Mouse (Mus musculus): ENCODE results near the gene Clcf1.
A peak's percentile ranks its signal among the peaks of the same experiment; 100 is the strongest.

The Clcf1 gene

DNA sequence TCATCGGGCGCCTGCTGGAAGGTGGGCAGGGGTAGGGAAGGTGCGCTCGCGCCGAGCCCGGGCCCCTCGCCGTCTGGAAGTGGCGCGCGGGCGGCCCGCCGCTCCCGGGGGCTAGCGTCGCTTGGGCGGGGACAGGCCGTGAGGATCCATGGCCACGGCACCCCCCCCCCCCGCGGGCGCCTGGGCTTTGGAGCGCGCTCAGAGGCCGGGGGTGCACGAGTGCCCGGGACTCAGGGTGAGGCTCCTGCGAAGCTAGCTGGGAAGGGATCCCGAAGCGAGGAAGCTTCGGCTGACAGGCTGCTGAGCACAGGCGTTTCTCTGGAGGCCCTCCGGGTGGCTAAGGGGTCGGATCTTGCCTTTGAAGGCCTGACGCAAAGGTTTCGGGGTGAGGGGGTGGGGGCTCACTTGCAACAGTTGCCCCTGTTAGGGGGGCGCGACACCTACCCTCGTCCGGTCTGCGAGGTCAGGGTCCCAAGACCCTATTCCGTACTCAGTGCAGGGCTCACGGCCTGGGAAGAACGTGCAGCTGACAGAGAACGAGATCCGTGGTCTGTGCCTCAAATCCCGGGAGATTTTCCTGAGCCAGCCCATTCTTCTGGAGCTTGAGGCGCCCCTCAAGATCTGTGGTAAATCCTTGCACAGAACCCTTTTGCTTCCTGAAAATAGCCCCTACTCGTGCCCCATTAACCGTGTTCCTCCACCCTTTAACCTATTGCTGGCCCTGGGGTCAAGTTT, 21.6 kb upstream of the Clcf1 start:
- no peak for DNase-seq (ENCODE audit: low read depth, low spot score)

GRCm38 (mm10) chr19:4193129-4193528, 20.9 kb upstream of the Clcf1 start:
- DNase-seq (ENCODE audit: low read depth, low spot score): no peak

DNA sequence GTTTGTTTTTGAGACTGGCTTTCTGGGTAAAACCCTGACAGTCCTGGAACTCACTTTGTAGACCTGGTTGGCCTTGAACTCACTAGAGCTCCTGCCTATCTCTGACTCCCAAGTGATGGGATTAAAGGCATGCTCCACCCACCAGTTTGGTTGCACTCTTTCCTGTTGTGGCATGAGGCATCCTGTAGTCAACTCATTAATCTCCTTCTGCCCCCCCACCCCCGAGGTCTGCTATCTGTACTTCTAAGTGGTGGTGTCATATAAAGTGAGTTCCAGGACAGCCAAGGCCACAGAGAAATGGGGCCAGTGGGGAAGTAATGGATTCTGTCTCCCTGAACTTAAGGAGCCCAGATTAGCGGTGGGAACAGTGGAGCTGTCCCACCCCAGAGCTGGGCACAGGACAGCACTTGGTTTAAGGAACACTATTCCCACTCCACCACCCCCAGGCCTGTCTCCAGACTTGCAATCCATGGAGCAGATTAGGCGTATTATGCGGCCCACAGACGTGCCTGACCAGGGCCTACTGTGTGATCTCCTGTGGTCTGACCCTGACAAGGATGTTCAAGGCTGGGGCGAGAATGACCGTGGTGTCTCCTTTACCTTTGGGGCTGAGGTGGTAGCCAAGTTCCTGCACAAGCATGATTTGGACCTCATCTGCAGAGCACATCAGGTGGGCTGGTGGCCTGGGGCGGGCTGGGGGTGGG, 19.9 kb upstream of the Clcf1 start:
- no peak for DNase-seq (ENCODE audit: low read depth, low spot score)

- no peak for DNase-seq (ENCODE audit: low read depth, low spot score)
Measured at GRCm38 (mm10) chr19:4194776-4195650, 19.0 kb upstream of the Clcf1 start.

- no peak for DNase-seq (ENCODE audit: low read depth, low spot score)
Measured at GRCm38 (mm10) chr19:4196048-4196447, 18.0 kb upstream of the Clcf1 start.

GRCm38 (mm10) chr19:4196548-4196947, 17.5 kb upstream of the Clcf1 start:
- no peak for DNase-seq (ENCODE audit: low read depth, low spot score)

DNA sequence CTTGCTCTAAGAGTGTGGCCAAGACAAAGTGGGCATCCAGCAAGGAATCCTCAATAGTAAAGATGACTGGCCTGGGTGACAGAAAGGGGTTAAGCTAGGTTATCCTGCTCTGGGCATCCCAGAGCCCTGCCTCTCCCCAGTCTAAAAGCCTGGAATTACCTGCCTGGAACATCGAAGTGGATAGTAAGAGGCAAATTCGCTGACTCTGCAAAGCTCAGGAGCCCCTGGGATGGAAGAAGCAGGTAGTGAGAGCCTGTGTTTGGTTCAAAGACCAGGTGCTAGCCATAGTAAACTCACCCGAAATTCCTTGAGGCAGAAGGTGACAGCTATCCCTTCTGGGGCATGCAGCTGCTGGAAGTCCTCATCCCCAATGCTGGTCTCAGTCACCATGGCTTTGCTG, 16.9 kb upstream of the Clcf1 start:
- DNase-seq (ENCODE audit: low read depth, low spot score): no peak

- peak; percentile 97 for DNase-seq (ENCODE audit: low read depth, low spot score)
Measured at GRCm38 (mm10) chr19:4201291-4201909, 12.6 kb upstream of the Clcf1 start, which contains the start of gene Rad9a. TSS of gene Rad9a (minus strand) at chr19:4201662.

- no peak for DNase-seq (ENCODE audit: low read depth, low spot score)
Measured at GRCm38 (mm10) chr19:4202149-4202548, 11.9 kb upstream of the Clcf1 start.

- no peak for DNase-seq (ENCODE audit: low read depth, low spot score)
Measured at GRCm38 (mm10) chr19:4203148-4203547, 10.9 kb upstream of the Clcf1 start.

DNA sequence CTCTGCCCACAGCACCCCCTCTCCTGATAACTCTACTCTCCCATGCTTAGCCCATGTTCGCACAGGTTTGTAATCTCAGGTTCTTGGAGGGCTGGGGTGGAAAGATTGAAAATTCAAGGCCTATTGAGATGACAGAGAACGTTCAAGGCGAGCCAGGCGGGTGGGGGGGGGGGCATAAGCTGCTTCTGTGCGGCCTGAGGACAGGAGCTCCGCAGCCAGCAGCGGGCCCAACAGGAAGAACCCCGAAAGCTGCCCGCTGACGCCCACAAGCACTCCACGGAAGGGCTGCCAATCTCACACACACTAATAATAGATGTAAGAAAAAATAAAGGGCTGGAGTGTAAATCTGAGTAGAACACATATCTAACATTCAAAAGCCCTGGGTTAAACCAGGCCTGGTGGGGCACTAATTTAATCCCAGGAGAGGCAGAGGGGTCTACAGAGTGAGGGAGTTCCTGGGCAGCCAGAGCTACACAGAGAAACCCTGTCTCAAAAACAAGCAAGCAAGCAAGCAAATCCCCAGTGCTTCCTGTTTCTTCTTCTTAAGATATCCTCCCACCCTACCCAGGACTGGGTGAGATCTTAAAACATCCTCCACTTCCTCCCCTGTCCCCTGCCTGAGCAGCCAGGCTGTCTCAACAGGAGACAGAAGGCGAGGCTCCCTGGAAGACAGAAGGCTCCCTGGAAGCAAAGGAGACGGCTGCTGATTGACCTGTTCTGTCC, 10.3 kb upstream of the Clcf1 start:
- DNase-seq (ENCODE audit: low read depth, low spot score): no peak

DNA sequence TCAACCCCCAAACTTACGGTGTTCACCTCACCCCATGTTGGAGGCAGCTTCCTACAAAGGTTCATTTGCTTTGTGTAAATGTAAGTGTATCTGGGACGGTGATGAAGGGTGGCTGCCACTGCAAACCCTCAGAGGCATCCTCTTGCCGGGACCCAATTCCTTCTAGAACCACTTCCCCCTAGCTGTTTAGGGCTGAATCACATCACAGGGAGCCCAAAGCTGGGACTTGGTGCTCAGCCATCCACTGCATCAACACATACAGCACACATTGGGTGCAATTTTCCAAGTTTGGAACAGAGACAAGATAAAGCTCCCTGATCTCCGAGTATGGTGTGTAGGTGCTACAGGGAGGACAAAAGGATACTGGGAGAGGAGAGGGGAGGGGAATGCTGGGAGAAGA, 9.1 kb upstream of the Clcf1 start:
- no peak for DNase-seq (ENCODE audit: low read depth, low spot score)

DNA sequence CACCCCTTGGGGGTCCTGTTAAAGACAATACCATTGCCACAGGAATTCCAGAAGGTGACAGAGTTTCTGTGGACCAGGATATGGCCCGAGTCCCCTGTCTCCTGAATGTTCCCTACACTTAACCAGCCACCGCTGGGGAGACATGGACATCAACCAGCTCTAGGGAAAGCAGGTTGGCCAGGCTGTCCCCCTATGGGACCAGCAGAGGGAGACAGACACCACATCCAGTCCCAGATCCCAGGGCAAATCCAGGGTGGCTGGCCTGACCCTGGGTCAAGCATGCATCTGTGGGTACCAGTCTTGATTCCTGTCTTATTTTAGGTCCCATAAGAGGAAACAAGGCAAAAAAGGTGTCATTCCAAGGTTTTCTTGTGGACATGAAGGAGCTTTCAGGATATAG, 7.1 kb upstream of the Clcf1 start:
- peak; percentile 69 for DNase-seq (ENCODE audit: low read depth, low spot score)

- DNase-seq (ENCODE audit: low read depth, low spot score): no peak
Measured at GRCm38 (mm10) chr19:4208563-4208962, 5.5 kb upstream of the Clcf1 start.

DNA sequence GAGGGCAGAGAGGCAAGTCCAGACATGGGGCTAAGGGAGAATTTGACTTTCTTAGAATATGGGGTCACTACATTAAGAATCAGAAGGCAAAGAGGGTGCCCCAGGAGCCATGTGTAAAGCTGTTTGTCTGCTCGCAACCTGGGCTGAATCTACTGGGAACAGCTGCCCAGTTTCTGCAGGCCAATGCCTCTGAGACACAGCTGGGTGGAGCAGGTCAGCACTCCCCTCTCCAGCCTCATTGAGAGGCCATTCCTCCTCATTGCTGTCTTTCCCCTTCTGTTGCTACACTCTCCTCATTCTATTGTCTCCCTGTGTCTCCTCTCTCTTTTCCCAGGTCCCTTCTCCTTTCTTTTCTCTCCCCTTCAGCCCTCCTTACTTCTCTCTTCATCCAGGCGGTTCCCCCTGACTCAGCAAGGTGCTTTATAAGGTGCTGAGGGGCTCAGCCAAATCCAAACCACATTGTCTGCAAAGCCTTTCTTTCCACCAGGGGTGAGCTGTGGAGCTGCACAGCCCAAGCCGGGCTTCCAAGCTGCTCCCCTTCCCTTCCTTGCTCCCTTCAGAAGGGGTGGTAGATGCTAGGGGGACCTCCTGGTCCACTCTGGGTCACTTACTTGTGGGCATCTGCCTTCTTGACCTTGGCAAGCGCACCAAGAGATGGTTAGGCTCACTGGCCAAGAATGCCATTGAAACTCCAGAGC, 2.0 kb upstream of the Clcf1 start:
- DNase-seq (ENCODE audit: low read depth, low spot score): no peak

DNA sequence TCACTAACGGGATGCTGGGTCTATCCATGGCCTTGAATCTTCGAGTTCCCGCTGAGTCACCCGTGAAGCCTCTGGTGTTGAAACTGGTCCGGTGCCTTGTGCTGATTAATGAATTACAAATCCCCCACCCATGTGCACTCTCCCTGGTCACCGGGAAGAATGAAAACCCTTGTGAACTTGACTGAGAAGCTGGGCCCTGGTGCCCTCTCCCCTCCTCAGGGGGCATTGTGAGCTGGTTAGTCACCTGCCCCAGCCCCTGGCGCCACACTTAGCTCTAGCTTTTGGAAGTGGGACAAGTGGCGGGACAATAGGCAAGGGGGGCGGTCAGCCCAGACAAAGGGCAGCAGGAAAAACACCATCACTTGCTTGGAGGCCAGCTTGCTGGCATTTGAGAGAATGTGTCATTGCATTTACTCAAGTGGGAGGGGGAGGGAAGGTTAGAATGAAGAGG, 489 bp upstream of the Clcf1 start:
- DNase-seq (ENCODE audit: low read depth, low spot score): no peak

- no peak for DNase-seq (ENCODE audit: low read depth, low spot score)
Measured at GRCm38 (mm10) chr19:4214771-4215450, 873 bp downstream of the Clcf1 start.

- no peak for DNase-seq (ENCODE audit: low read depth, low spot score)
Measured at GRCm38 (mm10) chr19:4215451-4215840, 1.4 kb downstream of the Clcf1 start.

DNA sequence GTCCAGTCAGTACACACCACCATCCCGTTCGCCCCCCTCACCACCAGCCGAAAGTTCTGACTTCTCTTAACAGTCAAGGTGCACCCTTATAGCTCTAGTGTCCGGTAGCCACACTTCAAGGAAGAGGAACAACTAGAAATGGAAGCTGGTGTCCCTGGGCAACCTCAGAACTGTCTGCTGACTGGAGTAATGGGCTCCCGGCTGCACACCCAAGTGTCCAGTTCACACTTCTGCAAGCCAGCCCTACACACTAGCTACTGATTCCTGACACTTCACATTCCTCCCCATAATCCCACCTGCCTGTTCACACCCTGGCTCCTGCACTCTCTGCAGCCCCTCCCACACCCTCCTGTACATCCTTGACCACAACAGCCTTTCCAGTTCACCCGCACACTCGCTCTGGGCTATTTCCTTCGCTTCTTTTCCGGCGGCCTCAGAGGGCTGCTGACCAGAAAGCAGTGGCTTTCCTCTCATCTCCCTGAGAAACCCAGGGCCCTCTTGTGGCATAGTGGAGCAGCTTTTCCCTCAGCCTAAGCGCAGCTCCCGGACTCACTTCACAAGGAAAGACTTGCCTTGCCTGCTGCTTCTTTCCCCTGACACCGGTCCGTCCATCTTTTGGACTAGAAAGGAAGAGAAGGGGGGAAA, 2.1 kb downstream of the Clcf1 start:
- no peak for DNase-seq (ENCODE audit: low read depth, low spot score)

Data from skeletal muscle tissue, adult 2 months (tissue).